Mouse (Mus musculus) layer of hippocampus, adult 9-11 months (tissue): ENCODE results near the gene Pus10.
A peak's percentile ranks its signal among the peaks of the same experiment; 100 is the strongest.

Experiments
- DNase-seq: peaks from one replicate; pipeline ENCODE4 v3.0.0; 2022

Pus10 gene

GRCm38 (mm10) chr11:23665311-23665786, at the start of gene Pus10:
TSS of gene Pus10 (plus strand) at chr11:23665674.
- DNase-seq = no peak

GRCm38 (mm10) chr11:23618995-23619394, 46.5 kb upstream of the Pus10 start:
- no peak for DNase-seq

GRCm38 (mm10) chr11:23630664-23631063, 34.8 kb upstream of the Pus10 start:
- no peak for DNase-seq

DNA sequence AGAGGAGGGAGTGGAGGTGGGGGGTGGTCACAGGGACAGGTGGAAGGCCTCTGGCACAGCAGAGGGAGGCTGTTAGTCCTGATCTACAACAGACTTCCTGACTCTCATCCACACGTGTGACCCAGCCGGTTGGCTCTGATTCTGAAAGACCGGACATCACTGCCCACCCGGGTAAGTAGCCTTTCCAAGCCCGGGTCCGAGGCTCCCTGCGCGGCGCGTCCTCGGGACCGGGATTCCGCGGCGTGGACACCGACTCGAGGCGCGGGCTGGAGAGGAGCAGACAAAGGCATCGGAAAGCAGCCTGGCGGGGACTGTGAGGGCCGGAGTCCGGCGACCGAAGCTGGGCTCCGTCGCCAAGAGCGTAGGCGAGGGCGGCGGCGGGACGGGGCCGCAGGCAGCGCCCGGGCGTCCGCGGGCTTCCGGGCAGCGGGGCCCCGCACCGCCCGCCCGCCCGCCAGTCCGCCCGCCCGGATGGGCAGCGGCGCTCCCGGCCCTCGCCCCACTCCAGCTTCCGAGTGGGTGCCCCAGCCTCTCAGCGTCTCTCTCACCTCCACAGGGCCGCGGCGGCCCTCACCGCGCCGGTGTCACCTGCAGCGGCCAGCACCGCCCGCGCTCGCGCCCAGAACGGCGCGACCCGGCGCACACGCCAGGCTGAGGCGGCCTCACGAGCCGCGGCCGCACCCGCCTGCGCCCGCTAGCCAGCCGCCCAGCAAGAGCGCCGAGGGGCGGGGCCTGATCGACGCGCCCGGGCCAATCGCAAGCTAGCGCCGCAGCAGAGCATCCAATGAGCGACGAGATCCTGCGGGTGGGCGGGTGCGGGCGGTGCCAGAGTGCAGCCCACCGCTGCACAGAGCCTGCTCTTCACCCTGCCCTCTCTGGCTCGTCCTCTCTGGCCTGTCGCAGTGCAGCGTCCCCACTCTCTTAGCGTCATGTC, 32.3 kb upstream of the Pus10 start, which contains the start of gene 0610010F05Rik:
0610010F05Rik (minus strand) TSS at position 695 of the 934 bp plus-strand sequence.
- peak; percentile 82 for DNase-seq

GRCm38 (mm10) chr11:23633879-23634215, 31.6 kb upstream of the Pus10 start:
- DNase-seq = no peak

DNA sequence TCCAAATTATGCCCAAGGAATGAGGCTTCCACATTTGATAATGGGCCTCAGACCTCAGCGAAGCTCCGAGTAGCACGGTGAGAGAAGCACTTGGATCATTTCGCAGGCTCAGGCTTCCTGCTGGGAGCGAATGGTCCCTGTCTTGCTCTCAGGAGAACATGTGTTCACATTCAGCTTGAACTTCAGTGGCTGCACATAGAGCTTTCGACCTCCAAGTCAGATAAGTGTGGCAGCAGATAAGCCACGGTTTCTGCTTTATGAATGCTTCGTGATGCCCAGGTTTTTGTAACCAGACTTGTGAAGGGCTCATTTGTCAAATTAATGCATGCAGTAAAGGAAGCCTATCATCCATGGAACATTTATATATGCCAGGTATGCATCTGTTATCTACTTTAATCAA, 30.9 kb upstream of the Pus10 start:
- DNase-seq = no peak

GRCm38 (mm10) chr11:23647431-23647830, 18.0 kb upstream of the Pus10 start:
- DNase-seq = no peak

- DNase-seq = no peak
These were observed 17.6 kb upstream of the Pus10 start for GRCm38 (mm10) chr11:23647835-23648234.

GRCm38 (mm10) chr11:23653666-23654065, 11.8 kb upstream of the Pus10 start:
- no peak for DNase-seq

DNA sequence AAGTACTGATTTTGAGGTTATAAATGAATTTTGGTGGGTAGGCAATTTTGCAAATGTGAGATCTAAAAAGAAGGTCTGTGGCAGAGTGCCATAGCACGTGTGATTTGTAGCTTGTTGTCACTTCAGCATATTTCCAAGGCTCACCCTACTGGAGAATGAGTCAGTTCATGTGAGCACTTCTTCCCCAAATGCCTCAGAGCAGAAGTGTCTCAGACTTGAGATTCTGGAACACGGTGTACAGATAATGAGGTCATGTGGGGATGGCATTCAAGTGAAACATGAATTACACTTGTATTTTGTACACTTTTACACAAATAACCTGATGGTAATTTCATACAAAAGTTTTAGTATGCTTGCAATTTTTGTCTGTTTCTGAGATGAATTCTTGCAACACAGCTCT, 7.7 kb upstream of the Pus10 start:
- no peak for DNase-seq

- DNase-seq = no peak
These were observed 1.2 kb upstream of the Pus10 start for GRCm38 (mm10) chr11:23664232-23664631.

- peak; percentile 93 for DNase-seq
These were observed 476 bp downstream of the Pus10 start, which contains the start of gene Pex13 for GRCm38 (mm10) chr11:23665798-23666501. TSS of gene Pex13 (minus strand) at chr11:23665959.

DNA sequence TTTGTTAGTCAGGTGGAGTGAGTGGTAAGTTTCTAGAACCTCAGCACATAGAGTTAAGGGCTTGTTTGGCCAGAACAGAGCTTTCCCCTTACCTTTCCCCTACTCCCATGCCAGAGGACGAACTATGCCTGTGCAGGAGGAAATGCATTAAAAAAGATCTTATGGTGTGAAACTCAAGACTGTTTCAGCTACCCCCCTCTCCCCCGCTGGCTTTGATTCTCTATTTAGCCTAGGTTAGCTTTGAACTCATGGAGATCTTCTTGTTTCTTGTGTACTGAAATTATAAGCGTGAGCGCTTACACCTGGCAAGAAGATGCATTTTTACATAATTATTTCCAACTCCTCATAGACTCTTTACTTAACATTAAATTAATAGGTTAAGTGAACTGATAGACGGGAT, 1.1 kb downstream of the Pus10 start:
- no peak for DNase-seq

DNA sequence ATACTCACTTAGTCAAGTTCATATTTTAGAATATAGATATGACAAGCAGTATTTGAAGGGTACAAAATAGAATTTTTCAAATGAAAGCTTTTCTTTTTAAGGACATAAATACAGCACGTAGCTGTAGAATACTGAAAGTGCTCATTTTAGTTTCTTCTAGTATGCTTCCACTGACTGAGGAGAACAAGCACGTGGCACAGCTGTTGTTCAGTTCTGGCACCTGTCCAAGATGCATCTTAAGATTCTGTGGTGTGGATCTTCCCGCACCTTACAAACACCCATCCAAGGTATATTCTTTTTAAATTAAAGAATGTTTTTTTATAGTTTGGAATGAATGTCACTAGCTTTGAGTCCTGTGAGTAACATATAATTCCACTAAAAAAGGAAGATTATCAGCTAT, 1.7 kb downstream of the Pus10 start:
- DNase-seq = no peak

DNA sequence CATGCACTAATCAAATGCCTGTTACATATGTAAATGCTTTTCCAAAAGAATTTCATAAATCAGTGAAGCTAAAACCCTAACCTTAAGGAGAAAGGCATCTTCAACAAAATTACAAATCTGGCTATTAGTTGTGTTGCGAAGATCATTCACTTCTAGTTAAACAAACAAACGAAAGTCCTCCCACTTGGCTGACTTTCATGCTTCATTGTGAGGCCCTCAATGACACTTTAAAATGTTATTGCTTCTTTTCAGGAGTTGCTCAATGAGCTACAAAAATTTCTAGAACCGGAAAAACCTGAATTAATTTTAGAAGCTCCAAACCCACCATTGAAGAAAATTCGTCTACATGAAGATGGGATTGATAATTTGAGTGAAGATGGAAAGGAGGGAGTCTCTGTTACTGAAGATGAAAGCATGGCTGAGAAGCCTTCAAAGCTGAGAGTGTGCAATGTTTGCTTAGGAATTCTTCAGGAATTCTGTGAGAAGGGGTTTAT, 6.8 kb downstream of the Pus10 start:
- no peak for DNase-seq

- no peak for DNase-seq
These were observed 10.6 kb downstream of the Pus10 start for GRCm38 (mm10) chr11:23676100-23676499.

- peak; percentile 28 for DNase-seq
These were observed 13.7 kb downstream of the Pus10 start for GRCm38 (mm10) chr11:23679044-23679642.

DNA sequence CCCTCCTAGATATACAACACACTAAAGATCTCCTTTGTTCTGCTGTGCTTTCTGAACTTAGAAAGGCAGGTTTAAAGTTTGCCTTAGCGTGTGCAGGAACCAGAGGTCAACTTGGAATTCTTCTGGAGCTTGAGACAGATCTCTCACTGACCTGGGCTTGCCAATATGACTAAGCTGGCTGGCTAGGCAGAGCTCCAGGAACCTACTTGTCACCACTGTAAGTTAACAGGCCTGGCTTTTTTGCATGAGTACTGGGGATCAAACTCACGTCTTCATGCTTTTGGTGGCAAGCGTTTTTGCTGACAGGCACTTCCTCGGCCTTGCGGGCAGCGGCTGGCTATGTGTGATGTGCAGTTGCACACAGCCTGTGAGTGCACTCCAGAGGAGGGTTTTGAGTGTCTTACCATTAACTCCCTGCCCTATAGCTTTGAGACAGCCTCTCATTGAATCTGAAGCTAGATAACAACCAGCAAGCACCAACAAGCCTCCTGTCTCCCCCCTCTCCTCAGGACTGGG, 15.0 kb downstream of the Pus10 start:
- no peak for DNase-seq

GRCm38 (mm10) chr11:23682561-23682960, 17.1 kb downstream of the Pus10 start:
- DNase-seq = no peak

- no peak for DNase-seq
These were observed 21.2 kb downstream of the Pus10 start for GRCm38 (mm10) chr11:23686671-23687070.

DNA sequence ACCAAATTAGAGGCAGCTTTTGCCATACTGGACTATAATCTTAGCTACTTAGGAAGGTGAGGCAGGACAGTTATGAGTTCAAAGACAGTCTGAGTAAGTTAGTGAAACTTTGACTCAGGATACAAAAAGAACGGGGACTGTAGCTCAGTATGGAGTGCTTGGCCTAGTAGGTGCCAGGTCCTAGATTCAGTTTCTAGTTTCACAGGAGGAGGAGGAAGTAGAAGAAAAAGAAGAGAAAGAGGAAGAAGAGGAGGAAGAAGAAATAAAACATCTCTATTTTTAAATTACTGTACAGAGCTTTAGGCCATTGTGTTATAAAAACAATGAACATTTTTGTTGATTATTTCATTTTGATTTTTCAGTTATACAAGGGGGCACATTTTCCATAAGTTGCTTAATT, 22.6 kb downstream of the Pus10 start:
- no peak for DNase-seq

- no peak for DNase-seq
These were observed 27.8 kb downstream of the Pus10 start for GRCm38 (mm10) chr11:23693286-23693685.

DNA sequence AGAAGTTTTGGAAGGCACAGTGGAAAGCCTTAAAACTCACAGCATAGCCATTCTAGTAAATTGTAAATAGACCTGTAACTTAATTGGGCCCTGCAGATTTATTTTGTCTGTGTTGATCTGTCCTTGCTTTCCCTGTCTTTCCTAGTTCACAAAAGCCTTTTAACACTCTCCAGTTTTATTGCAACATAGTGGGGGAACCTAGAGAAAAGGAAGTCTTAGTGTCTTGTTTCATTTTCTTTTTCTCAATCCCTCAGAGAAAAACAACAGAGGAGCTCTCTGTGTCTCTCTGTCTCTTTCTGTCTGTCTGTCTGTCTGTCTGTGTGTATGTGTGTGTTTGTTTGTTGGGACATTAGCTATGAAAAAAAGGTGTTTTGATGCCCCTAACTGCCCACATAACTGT, 30.4 kb downstream of the Pus10 start:
- no peak for DNase-seq
